Mouse (Mus musculus) common myeloid progenitor, adult 5-6 weeks (primary cell): ENCODE measurements at regions not wholly inside any gene's neighbourhood (a gene's known extent, or its start where the extent isn't known, plus 50 kb on each side); places are given as distances from the start of the nearest gene placed in this dataset.

Experiments used
- ATAC-seq: replicated peaks from 2 replicates; pipeline ENCODE4 v1.8.0; 2016; ENCODE audit warnings: low read depth, mild to moderate bottlenecking, moderate TSS enrichment, inconsistent platforms; ENCODE audit not compliant: poor library complexity, severe bottlenecking

- no peak for ATAC-seq
Observed at GRCm38 (mm10) chr1:73577019-73577418, 547.2 kb downstream of the Tns1 start.

GRCm38 (mm10) chr1:73575694-73576093, 548.6 kb downstream of the Tns1 start:
- ATAC-seq, result no peak

DNA sequence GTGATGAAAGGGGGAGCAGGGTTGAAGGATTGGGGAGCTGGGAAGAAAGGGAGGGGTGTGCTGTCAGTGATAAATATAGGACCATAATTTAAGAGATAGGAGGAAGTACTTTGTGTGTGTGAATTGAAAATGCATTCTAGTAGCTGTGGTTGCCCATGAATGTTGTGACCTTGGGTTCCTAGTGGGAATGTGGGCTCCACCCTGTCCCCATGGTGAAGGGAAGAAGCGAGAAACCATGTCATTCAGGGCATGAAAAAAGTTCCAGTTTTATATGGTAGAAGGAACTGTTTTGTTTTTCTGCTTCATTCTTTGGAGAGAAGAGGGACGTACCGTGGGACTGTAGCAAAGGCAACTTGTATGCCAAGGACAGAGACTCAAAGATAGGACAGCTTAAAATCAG, 553.3 kb downstream of the Tns1 start:
- no peak for ATAC-seq

GRCm38 (mm10) chr1:73566770-73567169, 551.1 kb upstream of the Tnp1 start:
- ATAC-seq, result no peak

- ATAC-seq, result no peak
Observed at GRCm38 (mm10) chr1:73560594-73560993, 544.9 kb upstream of the Tnp1 start.

DNA sequence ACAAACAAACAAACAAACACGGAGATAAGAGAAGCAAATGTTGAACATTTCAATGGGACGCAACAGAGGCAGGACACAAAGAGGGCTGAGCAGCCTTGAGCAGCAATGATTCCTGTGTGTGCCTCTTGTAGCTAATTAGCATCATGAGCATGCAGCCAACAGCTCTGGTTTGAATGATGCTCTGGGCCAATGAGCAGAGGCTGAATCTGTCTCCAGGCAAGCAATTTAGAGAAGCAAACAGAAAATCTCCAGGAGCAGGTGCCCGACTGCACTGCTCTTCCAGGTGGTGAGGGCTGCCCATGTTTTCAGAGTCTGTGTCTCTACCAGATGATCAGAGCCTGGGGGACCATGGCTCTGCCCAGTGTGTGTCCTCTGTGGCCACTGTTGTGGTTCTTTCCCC, 532.2 kb upstream of the Tnp1 start:
- no peak for ATAC-seq

DNA sequence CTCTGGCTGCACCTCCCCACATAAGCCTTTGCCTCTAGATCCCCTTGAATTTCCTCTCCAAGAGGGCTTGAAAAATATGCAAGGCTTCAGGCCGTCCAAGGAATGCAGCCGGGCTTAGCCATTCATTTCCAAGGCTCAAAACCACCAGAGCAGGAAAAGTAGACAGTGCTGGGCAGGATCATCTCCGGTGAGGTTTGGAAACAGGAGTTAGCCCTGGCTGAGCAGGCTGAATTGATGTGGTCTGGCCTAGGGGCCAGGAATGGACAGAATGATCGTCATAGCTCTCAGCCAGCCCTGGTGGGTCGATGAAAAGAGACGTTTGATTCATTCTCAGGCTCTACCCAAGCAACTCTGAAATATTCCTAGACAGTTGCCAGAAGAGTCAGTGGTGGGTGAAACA, 529.7 kb upstream of the Tnp1 start:
- no peak for ATAC-seq

GRCm38 (mm10) chr1:73541371-73541770, 525.7 kb upstream of the Tnp1 start:
- ATAC-seq, result no peak

DNA sequence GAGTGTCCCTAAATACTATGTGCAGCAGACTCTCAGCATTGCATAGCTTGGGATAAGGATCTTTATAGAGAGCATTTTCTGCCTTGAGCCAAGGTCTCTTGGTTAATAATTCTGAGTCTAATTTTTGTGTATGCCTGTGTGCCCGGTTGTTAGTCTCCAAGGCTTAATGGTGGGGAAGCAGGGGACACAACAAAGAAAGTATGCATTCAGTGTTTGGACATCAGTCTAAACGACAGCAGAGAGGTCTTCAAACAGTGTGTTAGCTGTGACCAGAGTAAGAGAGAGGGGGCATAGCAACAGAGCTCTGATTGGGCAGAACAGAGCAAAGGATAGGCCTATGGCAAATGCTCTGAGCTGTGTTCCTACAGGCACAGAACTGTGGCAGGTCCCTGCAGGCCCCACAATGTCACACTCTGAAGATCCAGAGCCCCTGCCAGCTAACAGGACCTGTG, 522.7 kb upstream of the Tnp1 start:
- ATAC-seq, result no peak

GRCm38 (mm10) chr1:73535726-73536265, 520.1 kb upstream of the Tnp1 start:
- no peak for ATAC-seq

GRCm38 (mm10) chr1:73533526-73533925, 517.8 kb upstream of the Tnp1 start:
- ATAC-seq, result no peak

DNA sequence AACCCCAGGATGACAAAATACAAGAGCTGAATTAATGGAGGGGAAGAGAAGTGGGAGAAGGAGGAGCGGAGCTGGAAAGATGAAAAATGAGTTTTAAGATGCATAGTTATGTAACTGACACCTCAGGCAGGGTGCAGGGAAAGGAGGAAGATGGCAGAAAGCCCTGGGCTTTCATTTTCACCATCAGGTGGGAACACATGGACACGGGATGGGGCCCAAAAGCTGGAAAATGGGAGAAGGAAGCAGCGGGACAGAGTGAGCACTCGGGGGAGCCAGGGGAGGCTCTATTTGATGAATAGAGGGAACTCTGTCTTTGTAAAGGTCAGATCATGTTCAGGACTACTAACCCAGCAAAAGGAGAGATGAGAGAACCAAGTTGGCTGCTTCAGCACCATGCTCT, 516.6 kb upstream of the Tnp1 start:
- ATAC-seq, result no peak

- ATAC-seq, result no peak
Observed at GRCm38 (mm10) chr1:73531831-73532230, 516.1 kb upstream of the Tnp1 start.

GRCm38 (mm10) chr1:73530326-73530725, 514.6 kb upstream of the Tnp1 start:
- ATAC-seq, result no peak

GRCm38 (mm10) chr1:73528623-73529022, 512.9 kb upstream of the Tnp1 start:
- ATAC-seq, result no peak

GRCm38 (mm10) chr1:73516441-73516840, 500.7 kb upstream of the Tnp1 start:
- ATAC-seq, result no peak

DNA sequence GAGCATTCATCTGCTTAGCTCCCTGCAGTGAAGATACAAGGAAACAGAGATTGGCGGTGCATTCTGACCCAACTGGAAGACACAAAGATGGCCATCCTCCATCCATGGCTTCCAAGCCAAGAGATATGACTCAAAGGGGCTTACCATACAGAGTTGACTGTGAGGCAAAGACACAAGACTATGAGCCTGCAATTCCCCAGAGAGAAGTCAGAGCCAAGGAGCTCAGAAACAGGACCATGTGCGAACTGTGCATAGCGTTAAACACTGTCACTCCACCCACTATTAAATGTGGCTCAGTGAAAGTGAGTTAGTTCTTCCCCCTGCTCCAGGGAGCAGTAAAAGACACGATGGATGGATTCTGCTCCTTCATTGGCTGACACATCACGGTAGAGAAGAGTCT, 500.1 kb upstream of the Tnp1 start:
- ATAC-seq, result no peak

- ATAC-seq, result no peak
Observed at GRCm38 (mm10) chr1:73513822-73514221, 498.1 kb upstream of the Tnp1 start.

- ATAC-seq, result no peak
Observed at GRCm38 (mm10) chr1:73512836-73513235, 497.1 kb upstream of the Tnp1 start.

DNA sequence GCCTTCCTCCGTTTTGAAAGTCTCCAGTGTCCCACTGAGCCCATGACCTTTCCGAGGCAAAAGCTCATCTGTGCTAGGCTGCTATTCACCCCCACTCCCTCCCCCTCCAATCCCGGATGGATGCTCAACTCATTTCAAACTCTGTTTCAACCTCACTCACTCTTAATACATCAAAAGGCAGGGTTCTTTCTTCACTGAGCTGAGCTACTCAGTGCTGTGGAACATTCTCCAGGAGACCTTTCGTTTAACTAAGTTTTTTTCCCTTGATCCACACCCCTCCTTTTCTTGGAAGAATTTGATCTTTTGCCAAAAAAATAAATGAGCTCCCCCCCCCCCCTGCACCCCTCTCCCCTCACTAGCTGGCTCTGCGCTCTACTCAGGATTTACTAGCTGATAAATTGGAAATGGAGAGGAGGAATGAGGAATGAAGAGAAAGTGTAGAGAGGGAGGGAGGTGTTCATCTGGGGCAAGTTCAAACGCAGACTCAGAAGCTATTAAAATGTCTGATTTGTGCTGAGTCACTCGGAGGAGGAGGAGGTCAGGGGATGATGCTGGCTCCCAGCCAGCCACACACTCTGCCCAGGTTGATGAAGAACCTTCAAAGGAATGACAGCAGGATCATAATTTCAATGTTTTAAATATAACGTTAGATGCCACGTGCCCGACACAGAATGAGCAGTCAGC, 491.5 kb upstream of the Tnp1 start:
- no peak for ATAC-seq

GRCm38 (mm10) chr1:73503611-73504010, 487.9 kb upstream of the Tnp1 start:
- ATAC-seq, result no peak

DNA sequence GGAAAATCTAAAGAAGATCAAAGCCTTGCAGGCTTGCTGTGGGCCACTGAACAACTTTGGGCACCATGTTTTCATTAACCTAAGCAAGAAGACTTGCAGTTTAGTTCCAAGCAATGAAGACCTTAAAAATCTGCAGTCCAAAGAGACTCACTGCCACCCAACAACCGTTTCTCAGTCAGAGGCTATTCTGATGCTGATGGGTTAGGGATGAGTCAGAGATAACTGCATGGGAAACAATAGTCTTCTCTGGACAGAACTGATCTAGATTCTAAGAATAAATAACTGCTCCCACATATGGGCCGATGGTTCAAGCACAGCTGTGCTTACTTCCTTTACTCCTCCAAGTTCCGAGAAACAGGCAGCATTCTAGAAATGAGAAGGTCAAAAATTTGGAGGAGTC, 485.0 kb upstream of the Tnp1 start:
- ATAC-seq, result no peak
